Mouse (Mus musculus) Patski (cell line): ENCODE results near the gene Jak1. TPM values are rescaled to one million over a fixed set of nuclear protein-coding genes. Genes with fewer than 3 reads are reported as not detected.

Experiments
- ATAC-seq: fragments of 100-300 bp; one replicate; pipeline ENCODE4 v1.8.0; 2021
- CTCF ChIA-PET: fragments of 350-600 bp; sonication (Branson Sonifier 250); formaldehyde crosslinking; loops from one replicate; lab custom pipeline; 2022; ENCODE audit warnings: inconsistent platforms; lab: Charles Lee
- POLR2A ChIA-PET: fragments of 350-600 bp; sonication (Branson Sonifier 250); formaldehyde crosslinking; loops from one replicate; lab custom pipeline; 2022; ENCODE audit warnings: antibody characterized with exemption, inconsistent platforms; lab: Charles Lee
- DNase-seq: peaks from one replicate; pipeline ENCODE4 v3.0.0-alpha.2; 2011; ENCODE audit warnings: low read depth, low spot score
- H3K27me3 ChIP-seq: fragments of 371-371 bp; one replicate; pipeline ENCODE4 v1.5.1; 2021
- CTCF ChIP-seq: fragments of 100-300 bp; IDR thresholded peaks from one replicate; pipeline ENCODE4 v1.5.1; 2021
- in situ Hi-C: fragments of 300-500 bp; cut with MboI; formaldehyde crosslinking; loops from 3 replicates; pipeline ENCODE4 v1.11.1; 2018; ENCODE audit warnings: low pct_unique_long_range_greater_than_20kb, mixed read lengths
- polyA plus RNA-seq: library from polyadenylated mRNA; unstranded; gene quantifications from one replicate; pipeline ENCODE4 v1.2.3, GENCODE M21; 2021

Jak1 gene
- polyA plus RNA-seq, 1 experiment from 2014 or later = 115 TPM

GRCm38 (mm10) chr4:101295788-101296187, 30.7 kb upstream of the Jak1 start:
- no peak for ATAC-seq
- no peak for TF ChIP-seq CTCF
- DNase-seq = no peak
- H3K27me3 ChIP-seq = no peaks in the 10 kb centered on the region
- POLR2A ChIA-PET = no interaction called here
- in situ Hi-C loops = no loop called here
- CTCF ChIA-PET = no interaction called here

- in situ Hi-C loops = no loop called here
- DNase-seq = no peak
- POLR2A ChIA-PET = no interaction called here
- H3K27me3 ChIP-seq = no peaks in the 10 kb centered on the region
- no peak for ATAC-seq
- TF ChIP-seq CTCF = no peak
- CTCF ChIA-PET = no interaction called here
These were observed 28.6 kb upstream of the Jak1 start for GRCm38 (mm10) chr4:101293661-101294060.

- in situ Hi-C loops = no loop called here
- no peak for TF ChIP-seq CTCF
- POLR2A ChIA-PET = no interaction called here
- no peak for ATAC-seq
- no peak for DNase-seq
- H3K27me3 ChIP-seq = no peaks in the 10 kb centered on the region
- CTCF ChIA-PET = no interaction called here
These were observed 27.9 kb upstream of the Jak1 start for GRCm38 (mm10) chr4:101292736-101293541.

GRCm38 (mm10) chr4:101292028-101292735, 27.1 kb upstream of the Jak1 start:
- peak; percentile 62 for ATAC-seq
- ChIA-PET POLR2A (no interaction called here), CTCF (no interaction called here)
- TF ChIP-seq CTCF = no peak
- in situ Hi-C loops = no loop called here
- no peak for DNase-seq
- H3K27me3 ChIP-seq = no peaks in the 10 kb centered on the region

- in situ Hi-C loops = no loop called here
- CTCF ChIA-PET = no interaction called here
- DNase-seq (no peak), ATAC-seq (no peak)
- POLR2A ChIA-PET = no interaction called here
- TF ChIP-seq CTCF = no peak
- no peaks in the 10 kb centered on the region for H3K27me3 ChIP-seq
These were observed 23.2 kb upstream of the Jak1 start for GRCm38 (mm10) chr4:101288292-101288691.

- no peak for TF ChIP-seq CTCF
- in situ Hi-C loops = no loop called here
- no peaks in the 10 kb centered on the region for H3K27me3 ChIP-seq
- ChIA-PET POLR2A (no interaction called here), CTCF (no interaction called here)
- DNase-seq (no peak), ATAC-seq (no peak)
These were observed 21.5 kb upstream of the Jak1 start for GRCm38 (mm10) chr4:101286562-101286961.

GRCm38 (mm10) chr4:101285906-101286432, 20.9 kb upstream of the Jak1 start:
- TF ChIP-seq CTCF = no peak
- ChIA-PET CTCF (no interaction called here), POLR2A (no interaction called here)
- DNase-seq (no peak), ATAC-seq (no peak)
- in situ Hi-C loops = no loop called here
- H3K27me3 ChIP-seq = no peaks in the 10 kb centered on the region

GRCm38 (mm10) chr4:101283938-101284337, 18.9 kb upstream of the Jak1 start:
- ChIA-PET CTCF (no interaction called here), POLR2A (no interaction called here)
- DNase-seq (no peak), ATAC-seq (no peak)
- no peaks in the 10 kb centered on the region for H3K27me3 ChIP-seq
- TF ChIP-seq CTCF = no peak
- in situ Hi-C loops = no loop called here

- ChIA-PET CTCF (no interaction called here), POLR2A (interaction anchor here (0.5 kb wide), 1 partner anchor 120 kb away, joined by 4 read pairs; no protein-coding TSS in a partner anchor)
- in situ Hi-C loops = no loop called here
- ATAC-seq (no peak), DNase-seq (no peak)
- no peaks in the 10 kb centered on the region for H3K27me3 ChIP-seq
- TF ChIP-seq CTCF = no peak
These were observed 17.2 kb upstream of the Jak1 start for GRCm38 (mm10) chr4:101282237-101282636.

- no peak for DNase-seq
- POLR2A ChIA-PET = no interaction called here
These were observed 15.0 kb upstream of the Jak1 start for GRCm38 (mm10) chr4:101280119-101280518.

More at GRCm38 (mm10) chr4:101280119-101280518, 15.0 kb upstream of the Jak1 start:
- in situ Hi-C loops = no loop called here
- no peak for TF ChIP-seq CTCF
- CTCF ChIA-PET = no interaction called here
- no peak for ATAC-seq
- no peaks in the 10 kb centered on the region for H3K27me3 ChIP-seq
